Mouse (Mus musculus): Measurements from ENCODE around the gene Tekt4. TPM values are rescaled to one million over a fixed set of nuclear protein-coding genes. Genes with fewer than 3 reads are reported as not detected.

Tekt4 gene
- 0.14 TPM in 1 of 2 replicates, not detected in the other for polyA plus RNA-seq (2015; fragmentation: Nextera tagmentation; extraction: Ambion mirVana)

DNA sequence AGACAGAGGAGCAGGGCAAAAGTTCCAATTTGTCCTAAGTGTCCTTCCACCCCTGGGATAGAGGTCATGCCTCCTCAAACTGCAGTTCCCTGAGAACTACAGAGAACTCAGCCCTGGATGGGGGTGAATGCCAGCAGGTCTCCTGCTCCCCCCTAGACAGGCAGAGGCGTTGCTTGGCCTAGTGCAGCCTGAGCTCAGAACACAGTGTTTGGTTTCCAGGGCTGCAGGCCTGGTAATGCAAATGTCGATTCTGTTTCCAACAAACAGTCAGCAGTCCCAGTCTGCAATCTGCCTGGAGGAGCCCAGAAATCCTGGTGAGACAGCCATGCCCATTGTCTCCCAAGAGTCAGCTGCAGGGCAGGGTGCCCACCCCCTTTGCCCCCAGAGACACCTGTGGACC is at the start of gene Tekt4:
Gene Tekt4, plus strand, starts transcription at position 344 of the 400 bp plus-strand sequence.
- ATAC-seq (replicated peaks; ENCODE audit: low FRiP score, low read depth) = no peak
- H3K4me2 ChIP-seq (ENCODE audit: low read length) = no peak within 1 kb of the TSS
- TF ChIP-seq CTCF (IDR thresholded peaks at IDR 0.05; ENCODE audit: low read depth) = no peak
- no peak for DNase-seq (ENCODE audit: low spot score)
- H3K27ac ChIP-seq = no peak within 1 kb of the TSS
- H3K36me3 ChIP-seq (ENCODE audit: insufficient read depth, low read length) = no peaks in the 10 kb centered on the region
- no peak within 1 kb of the TSS for H3K4me3 ChIP-seq (replicated peaks; ENCODE audit: low read depth, low read length)
- H3K9me3 ChIP-seq (replicated peaks; ENCODE audit: low read length) = no peaks in the 10 kb centered on the region
- H3K27me3 ChIP-seq (ENCODE audit: insufficient read depth, low read length) = no peaks in the 10 kb centered on the region
- H3K4me1 ChIP-seq (replicated peaks; ENCODE audit: insufficient read depth, low read length) = no peaks in the 10 kb centered on the region
- 43% methylated on average over 2 of the region's 2 CpGs for WGBS
- H3K9ac ChIP-seq (ENCODE audit: low read depth, low read length) = no peak within 1 kb of the TSS

DNA sequence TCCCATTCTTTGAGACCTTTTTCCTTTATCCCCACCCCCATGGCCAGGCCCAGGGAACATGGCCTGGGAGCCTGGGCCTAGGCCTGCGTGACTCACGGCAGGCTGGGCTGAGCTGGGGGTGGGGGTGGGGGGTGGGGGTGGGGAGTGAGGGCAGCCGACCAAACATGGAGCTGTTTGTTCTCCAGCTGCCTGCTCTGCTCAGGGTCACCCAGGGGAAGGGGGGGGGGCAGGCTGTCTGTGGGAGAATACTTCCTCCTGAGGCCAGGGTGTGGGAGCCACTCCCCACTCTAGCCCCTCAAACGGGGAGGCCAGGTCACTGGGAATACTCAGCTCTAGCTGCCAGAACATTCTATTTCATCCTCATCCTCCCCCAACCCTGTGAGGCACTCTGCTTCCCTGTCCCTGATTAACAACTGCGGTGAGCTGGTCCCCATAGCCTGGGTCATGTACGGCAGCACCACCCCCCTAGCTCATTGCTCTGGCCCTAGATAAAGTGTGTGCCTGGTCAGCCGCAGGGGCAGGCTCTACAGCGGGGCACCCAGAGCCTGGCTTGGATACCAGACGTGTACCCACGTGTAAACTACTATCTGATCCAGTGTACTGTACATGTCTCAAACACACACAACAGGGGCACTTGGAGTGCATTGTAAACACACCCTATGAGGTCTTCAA is 49.1 kb upstream of the Tekt4 start:
- Histone ChIP-seq H3K9me3 (replicated peaks; ENCODE audit: low read length) (no peaks in the 10 kb centered on the region), H3K27ac (peak overlapping the region; percentile 68), H3K27me3 (ENCODE audit: insufficient read depth, low read length) (no peaks in the 10 kb centered on the region), H3K4me2 (ENCODE audit: low read length) (no peak overlapping the region), H3K4me3 (replicated peaks; ENCODE audit: low read depth, low read length) (no peak overlapping the region), H3K9ac (ENCODE audit: low read depth, low read length) (no peak overlapping the region), H3K36me3 (ENCODE audit: insufficient read depth, low read length) (no peaks in the 10 kb centered on the region), H3K4me1 (replicated peaks; ENCODE audit: insufficient read depth, low read length) (peaks cover 16% of the 10 kb centered on the region; the same call in 1 of the 2 replicates)
- ATAC-seq (replicated peaks; ENCODE audit: low FRiP score, low read depth) (peak; percentile 49), DNase-seq (ENCODE audit: low spot score) (peak; percentile 39)
- TF ChIP-seq CTCF (IDR thresholded peaks at IDR 0.05; ENCODE audit: low read depth) = no peak
- WGBS = 6% methylated on average over 9 of the region's 10 CpGs

DNA sequence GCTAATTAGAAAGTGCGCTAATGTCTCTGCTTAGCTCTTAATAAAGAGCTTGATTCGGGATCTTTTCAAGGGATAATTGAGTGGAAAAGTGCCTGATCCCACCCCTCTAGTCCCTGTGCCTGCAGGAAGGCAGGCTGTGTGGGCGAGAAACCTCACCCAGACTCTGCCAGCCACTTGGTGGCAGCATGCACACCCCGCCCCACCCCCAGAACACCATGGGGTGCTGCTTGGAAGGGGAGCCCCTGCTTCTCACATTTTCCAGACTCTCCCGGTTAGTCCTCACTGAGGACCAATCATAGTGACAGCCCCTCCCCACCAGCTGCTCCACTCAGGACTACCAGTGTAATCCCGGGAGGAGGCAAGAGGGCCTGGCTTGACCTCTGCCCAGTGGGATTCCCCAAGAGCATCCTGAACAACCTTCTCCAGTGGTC is 48.4 kb upstream of the Tekt4 start:
- TF ChIP-seq CTCF (IDR thresholded peaks at IDR 0.05; ENCODE audit: low read depth) = peak; percentile 38; the same call in 1 of the 2 replicates
- Histone ChIP-seq H3K27ac (peak overlapping the region; percentile 68), H3K9me3 (replicated peaks; ENCODE audit: low read length) (no peaks in the 10 kb centered on the region), H3K27me3 (ENCODE audit: insufficient read depth, low read length) (no peaks in the 10 kb centered on the region), H3K4me3 (replicated peaks; ENCODE audit: low read depth, low read length) (no peak overlapping the region), H3K9ac (ENCODE audit: low read depth, low read length) (no peak overlapping the region), H3K4me1 (replicated peaks; ENCODE audit: insufficient read depth, low read length) (peaks cover 16% of the 10 kb centered on the region; the same call in 1 of the 2 replicates), H3K36me3 (ENCODE audit: insufficient read depth, low read length) (no peaks in the 10 kb centered on the region), H3K4me2 (ENCODE audit: low read length) (no peak overlapping the region)
- ATAC-seq (replicated peaks; ENCODE audit: low FRiP score, low read depth) = no peak
- 25% methylated on average over 6 of the region's 6 CpGs for WGBS
- DNase-seq (ENCODE audit: low spot score) = no peak

DNA sequence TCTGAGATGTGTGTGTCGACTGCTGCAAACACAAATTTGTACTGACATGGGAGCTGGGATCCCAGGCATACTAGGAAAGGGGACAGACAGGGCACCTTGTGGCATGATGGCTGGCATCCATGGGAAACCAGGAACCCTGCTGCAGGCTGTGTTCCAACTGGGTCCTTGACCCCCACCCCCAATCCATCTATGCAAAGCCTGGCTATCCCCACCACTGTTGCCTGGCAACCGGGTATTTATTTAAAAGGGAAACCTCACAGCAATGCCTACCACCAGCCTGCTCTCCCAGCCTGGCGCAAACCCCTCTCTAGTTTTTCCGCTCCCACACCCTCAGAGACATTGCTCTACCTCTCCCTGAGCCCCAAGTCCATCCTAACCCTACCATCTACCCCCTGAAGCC is 47.1 kb upstream of the Tekt4 start:
- Histone ChIP-seq H3K4me2 (ENCODE audit: low read length) (no peak overlapping the region), H3K9ac (ENCODE audit: low read depth, low read length) (no peak overlapping the region), H3K4me3 (replicated peaks; ENCODE audit: low read depth, low read length) (no peak overlapping the region), H3K4me1 (replicated peaks; ENCODE audit: insufficient read depth, low read length) (peaks cover 14% of the 10 kb centered on the region; the same call in 1 of the 2 replicates), H3K36me3 (ENCODE audit: insufficient read depth, low read length) (no peaks in the 10 kb centered on the region), H3K9me3 (replicated peaks; ENCODE audit: low read length) (no peaks in the 10 kb centered on the region), H3K27ac (no peak overlapping the region), H3K27me3 (ENCODE audit: insufficient read depth, low read length) (no peaks in the 10 kb centered on the region)
- DNase-seq (ENCODE audit: low spot score) = no peak
- 80% methylated on average over 4 of the region's 4 CpGs for WGBS
- TF ChIP-seq CTCF (IDR thresholded peaks at IDR 0.05; ENCODE audit: low read depth) = no peak
- ATAC-seq (replicated peaks; ENCODE audit: low FRiP score, low read depth) = no peak

- Histone ChIP-seq H3K27me3 (ENCODE audit: insufficient read depth, low read length) (no peaks in the 10 kb centered on the region), H3K4me1 (replicated peaks; ENCODE audit: insufficient read depth, low read length) (peaks cover 14% of the 10 kb centered on the region; the same call in 1 of the 2 replicates)
- no peak for ATAC-seq (replicated peaks; ENCODE audit: low FRiP score, low read depth)
Measured at GRCm38 (mm10) chr17:25408302-25408999, 46.0 kb upstream of the Tekt4 start.

DNA sequence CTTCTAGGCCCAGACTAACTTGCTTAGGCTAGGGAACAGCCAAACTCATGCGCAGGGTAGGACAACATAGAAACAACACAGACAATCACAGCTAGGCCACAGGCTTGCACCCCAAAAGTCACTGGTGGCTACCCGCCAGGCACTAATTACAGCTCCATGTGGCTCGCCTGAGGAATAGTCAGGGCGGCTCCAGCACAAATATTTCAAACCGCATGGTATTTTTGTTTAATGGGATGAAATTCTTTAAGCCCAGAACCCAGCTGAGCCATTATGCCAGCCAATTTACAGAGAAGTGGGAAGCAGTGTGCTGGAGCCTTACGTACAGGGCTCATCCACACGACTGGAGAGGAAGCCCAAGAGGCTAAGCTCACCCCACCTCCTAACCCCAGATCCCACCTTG is 44.8 kb upstream of the Tekt4 start:
- no peaks in the 10 kb centered on the region for H3K27me3 ChIP-seq (ENCODE audit: insufficient read depth, low read length)
- no peak overlapping the region for H3K9ac ChIP-seq (ENCODE audit: low read depth, low read length)
- no peak overlapping the region for H3K27ac ChIP-seq
- H3K9me3 ChIP-seq (replicated peaks; ENCODE audit: low read length) = no peaks in the 10 kb centered on the region
- no peak for TF ChIP-seq CTCF (IDR thresholded peaks at IDR 0.05; ENCODE audit: low read depth)
- H3K4me1 ChIP-seq (replicated peaks; ENCODE audit: insufficient read depth, low read length) = peaks cover 19% of the 10 kb centered on the region
- no peak overlapping the region for H3K4me3 ChIP-seq (replicated peaks; ENCODE audit: low read depth, low read length)
- 76% methylated on average over 7 of the region's 7 CpGs for WGBS
- DNase-seq (ENCODE audit: low spot score) (no peak), ATAC-seq (replicated peaks; ENCODE audit: low FRiP score, low read depth) (no peak)
- H3K4me2 ChIP-seq (ENCODE audit: low read length) = no peak overlapping the region
- H3K36me3 ChIP-seq (ENCODE audit: insufficient read depth, low read length) = no peaks in the 10 kb centered on the region

More at GRCm38 (mm10) chr17:25408302-25408999, 46.0 kb upstream of the Tekt4 start:
- Histone ChIP-seq H3K4me3 (replicated peaks; ENCODE audit: low read depth, low read length) (no peak overlapping the region), H3K9ac (ENCODE audit: low read depth, low read length) (no peak overlapping the region), H3K9me3 (replicated peaks; ENCODE audit: low read length) (no peaks in the 10 kb centered on the region), H3K36me3 (ENCODE audit: insufficient read depth, low read length) (no peaks in the 10 kb centered on the region), H3K4me2 (ENCODE audit: low read length) (no peak overlapping the region), H3K27ac (no peak overlapping the region)
- 81% methylated on average over 7 of the region's 7 CpGs for WGBS
- no peak for DNase-seq (ENCODE audit: low spot score)
- TF ChIP-seq CTCF (IDR thresholded peaks at IDR 0.05; ENCODE audit: low read depth) = no peak

All from kidney, postnatal 0 days (tissue).